Comparison of ENCODE assay signal across 8 mouse cellular contexts in genomic region chr7:19283406-19283804, GRCm38 (mm10). TPM values are rescaled to one million over a fixed set of nuclear protein-coding genes. Genes with fewer than 3 reads are reported as not detected.
DNase-seq lines count a peak whose midpoint lies in the region; ATAC-seq lines count a peak whose summit lies in the region.

No protein-coding gene starts in this region.

- peak overlapping the region; percentile 63 for H3K4me3 ChIP-seq in heart, embryonic 13.5 days
- peak overlapping the region; percentile 87 for H3K4me3 ChIP-seq in hindbrain, embryonic 13.5 days
- H3K4me3 ChIP-seq in midbrain, embryonic 12.5 days, result peak overlapping the region; percentile 90

- H3K4me1 ChIP-seq in heart, embryonic 13.5 days, result peaks cover 18% of the 10 kb centered on the region
- peaks cover 32% of the 10 kb centered on the region for H3K4me1 ChIP-seq in hindbrain, embryonic 13.5 days (replicated peaks)
- H3K4me1 ChIP-seq in midbrain, embryonic 12.5 days, result peaks cover 26% of the 10 kb centered on the region

- H3K9ac ChIP-seq in heart, embryonic 13.5 days, result no peak overlapping the region
- peak overlapping the region; percentile 99 for H3K9ac ChIP-seq in hindbrain, embryonic 13.5 days
- H3K9ac ChIP-seq in midbrain, embryonic 12.5 days (replicated peaks), result peak overlapping the region; percentile 97

- H3K27ac ChIP-seq in heart, embryonic 13.5 days (replicated peaks), result no peak overlapping the region
- peak overlapping the region; percentile 96 for H3K27ac ChIP-seq in hindbrain, embryonic 13.5 days
- peak overlapping the region; percentile 0; the same call in 1 of the 2 replicates for H3K27ac ChIP-seq in midbrain, embryonic 12.5 days (replicated peaks)

- no peaks in the 10 kb centered on the region for H3K9me3 ChIP-seq in heart, embryonic 13.5 days
- H3K9me3 ChIP-seq in hindbrain, embryonic 13.5 days, result no peaks in the 10 kb centered on the region
- no peaks in the 10 kb centered on the region for H3K9me3 ChIP-seq in midbrain, embryonic 12.5 days

- ATAC-seq in heart, embryonic 13.5 days (ENCODE audit: extremely low read depth, insufficient number of reproducible peaks, low FRiP score, low TSS enrichment), result no peak
- peak; percentile 3; the same call in 1 of the 2 replicates for ATAC-seq in hindbrain, embryonic 13.5 days (ENCODE audit: low FRiP score)
- no peak for ATAC-seq in midbrain, embryonic 12.5 days (ENCODE audit: low FRiP score, low read depth)

- peaks cover 69% of the 10 kb centered on the region for H3K27me3 ChIP-seq in heart, embryonic 13.5 days (replicated peaks)
- peaks cover 32% of the 10 kb centered on the region for H3K27me3 ChIP-seq in hindbrain, embryonic 13.5 days
- H3K27me3 ChIP-seq in midbrain, embryonic 12.5 days, result peaks cover 32% of the 10 kb centered on the region

- H3K4me2 ChIP-seq in heart, embryonic 13.5 days, result peak overlapping the region; percentile 96
- peak overlapping the region; percentile 77 for H3K4me2 ChIP-seq in hindbrain, embryonic 13.5 days
- peak overlapping the region; percentile 76 for H3K4me2 ChIP-seq in midbrain, embryonic 12.5 days (replicated peaks)

- 31% methylated on average over 14 of the region's 14 CpGs for WGBS in heart, embryonic 13.5 days
- WGBS in hindbrain, embryonic 13.5 days, result 23% methylated on average over 14 of the region's 14 CpGs
- 30% methylated on average over 14 of the region's 14 CpGs for WGBS in midbrain, embryonic 12.5 days

- no peaks in the 10 kb centered on the region for H3K36me3 ChIP-seq in heart, embryonic 13.5 days
- peaks cover 24% of the 10 kb centered on the region for H3K36me3 ChIP-seq in hindbrain, embryonic 13.5 days
- H3K36me3 ChIP-seq in midbrain, embryonic 12.5 days, result peaks cover 23% of the 10 kb centered on the region

- DNase-seq in heart, adult 11 months, result no peak
- peak; percentile 72 for DNase-seq in brain, adult 2 months (ENCODE audit: low read depth, low spot score)
- no peak for DNase-seq in ovary, adult 18-20 months (ENCODE audit: low spot score)
- DNase-seq in thymus, postnatal 14 days, result no peak
- no peak for DNase-seq in layer of hippocampus, postnatal 36 days

RNA-seq across cellular contexts. Expression of gene Rtn2, which starts 1.0 kb away (rescaled TPM):
- polyA plus RNA-seq in heart, embryonic 13.5 days (2015; fragmentation: Nextera tagmentation; extraction: Ambion mirVana), result 26.1 and 29.3 TPM in 2 replicates
- polyA plus RNA-seq in hindbrain, embryonic 13.5 days (2015; fragmentation: Nextera tagmentation; extraction: Ambion mirVana), result 101 and 104 TPM in 2 replicates
- 74.6 and 79.7 TPM in 2 replicates for polyA plus RNA-seq in midbrain, embryonic 12.5 days (2016; fragmentation: Nextera tagmentation; extraction: Ambion mirVana)
- total RNA-seq in layer of hippocampus, postnatal 36 days (2021), result 10 to 100 TPM; 89.7 to 91.3 TPM

RNA-seq across cellular contexts. Expression of gene Ppm1n, which starts 3.5 kb away (rescaled TPM):
- polyA plus RNA-seq in heart, embryonic 13.5 days (2015; fragmentation: Nextera tagmentation; extraction: Ambion mirVana), result not detected in 2 replicates
- polyA plus RNA-seq in hindbrain, embryonic 13.5 days (2015; fragmentation: Nextera tagmentation; extraction: Ambion mirVana), result 0.49 and 0.69 TPM in 2 replicates
- 0.20 and 0.32 TPM in 2 replicates for polyA plus RNA-seq in midbrain, embryonic 12.5 days (2016; fragmentation: Nextera tagmentation; extraction: Ambion mirVana)
- under 1 TPM; 0.20 to 0.33 TPM for total RNA-seq in layer of hippocampus, postnatal 36 days (2021)

RNA-seq across cellular contexts. Expression of gene Vasp, which starts 11.8 kb away (rescaled TPM):
- polyA plus RNA-seq in heart, embryonic 13.5 days (2015; fragmentation: Nextera tagmentation; extraction: Ambion mirVana), result 81.2 and 81.7 TPM in 2 replicates
- polyA plus RNA-seq in hindbrain, embryonic 13.5 days (2015; fragmentation: Nextera tagmentation; extraction: Ambion mirVana), result 38.5 and 39.7 TPM in 2 replicates
- polyA plus RNA-seq in midbrain, embryonic 12.5 days (2016; fragmentation: Nextera tagmentation; extraction: Ambion mirVana), result 44.9 and 47.1 TPM in 2 replicates
- 10 to 100 TPM; 15.2 to 21.2 TPM for total RNA-seq in layer of hippocampus, postnatal 36 days (2021)

RNA-seq across cellular contexts. Expression of gene Fosb, which starts 26.4 kb away (rescaled TPM):
- 0.14 and 0.16 TPM in 2 replicates for polyA plus RNA-seq in heart, embryonic 13.5 days (2015; fragmentation: Nextera tagmentation; extraction: Ambion mirVana)
- polyA plus RNA-seq in hindbrain, embryonic 13.5 days (2015; fragmentation: Nextera tagmentation; extraction: Ambion mirVana), result 0.06 and 0.08 TPM in 2 replicates
- polyA plus RNA-seq in midbrain, embryonic 12.5 days (2016; fragmentation: Nextera tagmentation; extraction: Ambion mirVana), result 0.20 TPM in 1 of 2 replicates, not detected in the other
- total RNA-seq in layer of hippocampus, postnatal 36 days (2021), result 10 to 100 TPM; 12.6 to 18.8 TPM

RNA-seq across cellular contexts. Expression of gene Opa3, which starts 55.3 kb away (rescaled TPM):
- 35.2 and 38.4 TPM in 2 replicates for polyA plus RNA-seq in heart, embryonic 13.5 days (2015; fragmentation: Nextera tagmentation; extraction: Ambion mirVana)
- 36.9 and 37.1 TPM in 2 replicates for polyA plus RNA-seq in hindbrain, embryonic 13.5 days (2015; fragmentation: Nextera tagmentation; extraction: Ambion mirVana)
- polyA plus RNA-seq in midbrain, embryonic 12.5 days (2016; fragmentation: Nextera tagmentation; extraction: Ambion mirVana), result 41.8 and 43.7 TPM in 2 replicates
- total RNA-seq in layer of hippocampus, postnatal 36 days (2021), result 10 to 100 TPM; 40.5 to 40.8 TPM
